Mouse (Mus musculus): ENCODE data around the gene Vmn1r54.
"Not testable (repeated sequence)": the region's sequence is repeated elsewhere in the genome, so short reads cannot be mapped to it uniquely, and the experiment has no call there.

The Vmn1r54 gene

DNA sequence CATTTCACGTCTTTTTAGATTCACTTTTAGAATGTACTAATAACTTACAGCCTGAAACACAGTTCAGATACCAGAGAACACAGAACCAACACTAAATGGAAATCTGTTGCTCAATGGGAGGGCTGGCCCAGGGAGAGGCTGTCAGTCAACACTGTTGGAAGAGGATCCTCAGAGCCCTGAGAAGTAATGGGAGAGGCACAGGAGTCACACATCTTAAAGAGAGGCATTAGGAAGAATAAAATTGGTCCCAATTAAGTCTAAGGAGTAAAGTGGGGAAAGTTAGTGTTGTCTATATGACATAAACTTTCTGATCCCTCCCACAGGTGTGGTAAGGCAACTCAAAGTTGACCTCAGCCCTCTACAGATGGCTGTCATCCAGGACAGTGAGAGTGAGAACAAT lies at the start of gene Vmn1r54:
Vmn1r54 (plus strand) TSS at position 301 of the 400 bp plus-strand sequence.
- no peak for DNase-seq (ENCODE audit: low spot score in 2 of 2)

DNA sequence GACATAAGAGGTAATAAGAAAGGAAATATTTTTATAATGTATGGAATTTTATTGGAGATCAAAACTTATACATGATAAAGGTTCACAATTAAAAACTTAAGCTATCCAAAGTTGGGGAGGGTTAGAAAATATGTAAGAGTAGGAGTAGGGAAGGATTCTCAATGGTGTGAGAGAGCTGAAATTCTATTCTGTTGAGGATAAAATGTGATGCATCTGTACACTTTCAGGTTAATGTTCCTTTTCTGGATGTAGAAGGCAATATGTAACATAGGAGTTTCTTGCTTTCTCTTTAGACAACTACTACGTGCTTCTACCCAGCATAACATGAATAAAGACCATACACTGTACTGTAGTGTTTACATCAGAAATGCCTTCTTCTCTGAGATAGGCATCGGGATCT lies 43.6 kb upstream of the Vmn1r54 start, which contains the start of gene V1ra8:
V1ra8 (plus strand) TSS at position 301 of the 400 bp plus-strand sequence.
- DNase-seq (ENCODE audit: low spot score in 2 of 2): not testable (repeated sequence)

DNA sequence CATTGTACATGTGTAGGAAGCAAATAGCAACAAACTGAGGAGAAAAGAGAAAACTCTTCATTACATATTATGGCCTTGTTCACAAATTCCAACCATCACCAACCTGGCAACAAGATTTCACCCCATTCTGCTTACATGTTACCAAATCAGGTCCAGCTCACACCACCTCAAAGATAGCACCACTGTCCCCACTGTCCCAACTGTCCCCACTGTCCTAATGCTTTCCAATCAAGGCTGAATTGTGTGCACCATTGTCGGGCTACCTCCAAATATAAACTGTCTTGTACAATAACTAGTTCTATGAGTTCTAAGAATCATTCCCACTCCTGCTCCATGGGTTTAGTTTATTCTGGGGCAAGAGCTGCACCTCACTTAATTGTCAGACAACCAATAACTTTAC lies 21.8 kb upstream of the Vmn1r54 start, which contains the start of gene Vmn1r53:
Vmn1r53 (minus strand) TSS at position 101 of the 400 bp plus-strand sequence.
- DNase-seq (ENCODE audit: low spot score in 2 of 2): no peak

DNA sequence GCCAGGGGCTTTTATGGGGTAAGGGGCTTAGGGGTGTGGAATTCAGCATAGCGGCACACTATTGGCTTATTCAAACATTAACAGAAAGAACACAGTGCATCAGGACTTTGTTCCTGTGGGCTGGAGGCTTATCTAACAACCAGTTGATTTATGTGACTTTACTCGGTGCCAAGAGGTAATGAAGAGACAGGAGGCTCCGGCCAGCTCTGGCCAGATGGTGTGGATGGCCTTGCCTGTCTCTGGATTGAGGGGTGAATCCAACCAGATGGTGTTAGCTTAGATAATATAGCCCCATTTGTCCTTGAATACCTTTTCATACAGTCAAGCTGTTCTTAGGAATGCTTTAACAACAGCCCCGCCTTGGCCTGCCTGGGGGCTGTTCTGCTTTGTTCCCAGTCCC lies 14.0 kb upstream of the Vmn1r54 start:
- not testable (repeated sequence) for DNase-seq (ENCODE audit: low spot score in 2 of 2)

DNA sequence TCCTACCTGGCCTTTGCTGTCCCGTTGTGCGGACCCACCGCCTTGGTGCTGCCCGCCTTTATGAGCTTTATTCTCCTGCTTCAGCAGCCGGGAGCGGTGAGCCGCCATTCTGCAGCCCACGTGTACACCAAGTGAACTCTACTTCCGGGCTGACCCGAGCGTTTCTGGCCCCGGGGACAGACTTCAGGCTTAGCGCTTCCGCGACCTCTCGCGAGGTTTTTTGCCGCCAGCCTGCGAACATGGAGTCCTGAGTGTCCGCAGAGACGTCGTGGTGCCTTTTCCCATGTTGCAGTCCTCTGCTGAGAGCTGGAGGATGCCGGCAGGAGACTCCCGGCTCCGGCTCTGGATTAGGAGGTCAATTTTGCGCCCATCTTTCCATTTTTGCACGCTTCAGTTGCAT lies 13.4 kb upstream of the Vmn1r54 start:
- no peak for DNase-seq (ENCODE audit: low spot score in 2 of 2)

DNA sequence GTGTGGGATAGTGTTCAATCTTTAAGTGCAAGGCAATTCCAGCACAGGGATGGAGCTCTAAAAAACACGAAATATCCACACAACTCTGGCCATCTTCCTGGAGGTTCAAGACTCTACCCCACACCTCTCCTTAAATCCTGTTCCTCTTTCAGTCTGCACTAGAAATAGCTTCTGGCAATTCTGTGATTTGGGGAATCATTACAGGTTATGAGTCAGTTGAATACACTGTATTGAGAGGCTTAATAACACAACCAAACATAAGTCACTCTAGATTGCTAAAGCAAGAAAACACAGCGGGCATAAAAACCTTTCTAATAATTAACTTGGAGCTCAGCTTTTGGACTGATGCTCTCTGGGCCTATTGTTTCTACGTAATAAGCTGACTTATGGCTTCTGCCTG lies 2.1 kb upstream of the Vmn1r54 start:
- no peak for DNase-seq (ENCODE audit: low spot score in 2 of 2)

DNA sequence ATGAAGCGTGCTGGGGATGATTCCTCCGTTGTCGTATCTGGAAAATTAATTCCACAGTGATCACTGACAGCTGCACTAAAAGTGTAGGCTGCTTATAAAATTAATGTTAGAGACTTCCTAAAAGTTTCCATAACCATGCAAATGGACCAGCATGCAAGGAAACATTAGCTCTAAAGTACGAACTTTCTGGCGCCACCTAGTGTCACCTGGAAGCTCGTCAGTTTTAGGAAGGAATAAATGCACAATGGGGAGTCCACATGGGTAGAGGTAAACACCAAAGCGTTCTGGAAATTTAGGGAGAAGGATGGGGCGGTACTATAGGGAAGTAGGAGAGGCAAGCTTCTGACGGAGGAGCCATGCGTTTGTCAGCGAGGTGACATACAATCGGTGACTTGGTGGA lies 42.2 kb downstream of the Vmn1r54 start:
- DNase-seq (ENCODE audit: low spot score in 2 of 2): peak in 1 of 2 experiments; percentile 12

DNA sequence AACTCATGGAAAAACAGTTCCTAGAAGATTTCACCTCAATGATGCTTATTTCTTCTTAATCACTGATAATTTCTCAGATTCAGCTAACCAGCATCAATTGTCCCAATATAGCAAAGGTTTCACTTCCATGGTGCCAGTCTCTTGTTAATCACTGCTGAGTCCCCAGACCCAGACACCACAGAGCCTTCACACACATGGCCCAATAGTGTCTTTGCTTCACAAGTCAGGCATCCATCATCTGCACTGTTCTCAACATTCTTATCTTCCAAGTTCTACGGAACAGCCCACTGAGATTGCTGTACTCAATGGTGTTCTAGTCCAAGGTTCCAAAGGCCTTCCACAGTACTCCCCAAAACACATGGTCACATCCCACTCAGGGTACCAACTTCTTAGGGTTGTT lies 54.8 kb downstream of the Vmn1r54 start, which contains the start of gene BC048671:
BC048671 (plus strand) TSS at position 301 of the 400 bp plus-strand sequence.
- no peak for DNase-seq (ENCODE audit: low spot score in 2 of 2)

DNA sequence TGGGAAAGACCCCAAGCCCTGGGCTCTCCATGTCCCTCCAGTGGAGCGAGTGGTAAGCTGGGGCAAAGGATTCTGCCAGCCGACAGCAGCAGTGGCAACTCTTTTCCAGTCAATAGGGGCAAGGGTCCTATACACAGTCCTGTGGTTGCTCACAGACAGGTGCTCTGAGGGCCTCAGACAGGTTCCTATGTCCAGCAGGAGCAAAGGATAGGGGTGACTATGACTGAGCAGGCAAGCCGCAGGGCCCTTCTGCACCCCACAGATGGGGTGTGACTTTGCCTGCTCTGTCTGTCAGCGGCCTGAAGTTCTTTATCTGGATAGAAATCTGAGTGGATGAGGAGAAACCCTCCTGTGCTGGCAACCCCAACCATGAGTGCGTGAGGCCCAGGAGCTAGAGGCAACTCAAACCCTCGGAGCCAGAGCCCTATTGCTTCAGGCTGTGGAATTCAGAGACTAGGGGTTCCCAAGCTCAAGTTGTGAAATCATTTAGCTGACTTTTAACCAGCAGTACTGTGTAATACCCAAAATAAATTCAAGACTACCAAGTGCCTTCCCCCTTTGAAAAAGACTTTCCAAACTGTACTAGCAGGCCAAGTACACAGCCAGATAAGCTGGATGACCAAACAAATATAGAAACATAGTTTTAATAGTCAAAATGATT lies 60.3 kb downstream of the Vmn1r54 start:
- no peak for DNase-seq (ENCODE audit: low spot score in 2 of 2)

DNA sequence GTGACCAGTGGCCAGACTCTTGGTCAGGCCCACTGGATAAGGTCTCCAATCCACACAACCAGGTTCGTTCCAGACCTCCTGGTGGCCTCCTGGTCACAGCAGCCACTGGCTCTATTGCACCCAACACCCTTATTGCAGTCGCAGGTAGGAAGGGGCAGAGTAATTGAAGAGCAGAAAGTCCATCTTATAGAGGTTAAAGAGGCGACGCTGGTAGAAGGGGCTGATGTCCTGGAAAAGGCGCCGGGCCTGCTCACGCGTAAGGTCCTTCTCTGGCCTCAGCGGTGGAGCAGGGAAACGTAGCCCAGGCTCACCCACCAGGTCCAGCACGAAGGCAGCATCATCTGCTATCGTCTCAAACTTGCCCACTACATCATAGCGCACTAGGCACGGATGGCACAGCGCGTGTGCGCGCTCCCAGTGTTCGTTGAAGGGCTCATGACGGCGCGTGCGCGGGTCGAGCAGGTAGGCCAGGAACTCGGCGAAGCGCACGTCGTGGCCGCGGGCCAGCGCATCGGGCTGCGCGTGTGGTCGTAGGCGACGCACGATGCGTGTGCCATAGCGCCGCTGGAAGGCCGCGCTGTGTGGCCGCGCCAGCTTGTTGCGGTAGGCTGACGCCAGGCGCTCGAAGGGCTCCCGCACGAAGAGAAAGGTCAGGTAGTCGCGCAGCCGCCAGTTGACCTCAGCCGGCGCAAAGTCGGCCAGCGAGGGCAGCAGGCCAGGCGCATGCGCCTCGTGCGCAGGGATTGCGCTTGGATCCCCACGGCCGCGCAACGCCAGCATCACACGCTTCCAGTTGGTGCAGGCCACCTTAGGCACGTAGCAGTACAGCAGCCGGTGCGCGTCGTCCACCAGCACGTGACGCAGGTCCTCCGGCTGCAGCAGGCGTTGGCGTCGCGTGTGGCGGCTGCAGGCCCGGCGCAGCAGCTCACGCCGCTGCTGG lies 63.0 kb downstream of the Vmn1r54 start:
- DNase-seq (ENCODE audit: low spot score in 2 of 2): no peak

DNA sequence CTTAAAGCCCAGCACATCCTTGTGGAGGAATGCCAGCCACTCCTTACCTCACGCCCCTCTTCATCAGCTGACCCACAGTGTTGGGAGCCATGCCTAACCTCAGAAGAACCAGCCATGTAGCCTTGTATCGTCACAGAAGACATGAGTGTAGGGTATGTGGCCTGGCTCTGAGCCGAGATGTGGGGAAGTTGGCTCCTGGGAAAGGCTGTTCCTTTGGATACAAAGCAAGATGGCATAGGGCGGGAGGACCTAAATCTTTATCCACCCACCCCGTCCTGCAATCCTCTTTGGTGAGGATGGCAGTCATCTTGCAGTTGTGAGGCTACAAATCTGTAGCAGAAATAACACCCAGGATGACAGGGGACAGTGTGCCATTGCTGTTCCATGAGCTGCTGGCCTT lies 69.9 kb downstream of the Vmn1r54 start:
- no peak for DNase-seq (ENCODE audit: low spot score in 2 of 2)

DNA sequence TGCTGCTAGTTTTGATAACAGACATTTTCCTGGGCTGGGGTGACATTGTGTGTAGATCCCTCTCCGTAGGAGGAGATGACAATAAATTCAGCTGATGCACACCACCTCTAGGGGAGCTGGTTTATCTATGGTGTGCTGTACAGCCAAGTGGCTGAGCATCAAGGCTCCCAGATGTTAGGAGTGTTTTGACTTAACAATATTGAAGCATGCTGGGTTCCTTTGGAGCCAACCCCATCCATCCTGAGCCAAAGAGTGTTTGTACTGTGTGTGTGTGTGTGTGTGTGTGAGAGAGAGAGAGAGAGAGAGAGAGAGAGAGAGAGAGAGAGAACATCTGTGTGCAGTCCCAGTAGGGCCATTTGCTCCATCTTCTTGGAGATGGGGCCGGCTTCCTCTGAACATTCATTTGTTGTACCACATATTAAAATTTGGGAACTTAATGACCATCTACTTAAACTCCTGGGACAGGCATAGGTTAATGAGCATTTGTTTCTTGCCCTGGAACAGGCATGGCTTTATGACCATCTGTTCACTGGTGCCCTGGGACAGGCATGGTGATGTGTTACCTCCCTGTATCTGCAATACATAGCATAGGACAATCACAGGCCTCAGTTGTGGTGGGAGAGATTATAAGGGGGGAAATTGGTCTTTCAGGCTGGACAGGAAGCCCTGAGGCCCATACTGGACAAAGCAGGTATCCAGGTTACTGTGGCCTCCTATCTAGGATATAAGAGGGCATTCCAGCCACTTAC lies 71.6 kb downstream of the Vmn1r54 start:
- no peak for DNase-seq (ENCODE audit: low spot score in 2 of 2)

DNA sequence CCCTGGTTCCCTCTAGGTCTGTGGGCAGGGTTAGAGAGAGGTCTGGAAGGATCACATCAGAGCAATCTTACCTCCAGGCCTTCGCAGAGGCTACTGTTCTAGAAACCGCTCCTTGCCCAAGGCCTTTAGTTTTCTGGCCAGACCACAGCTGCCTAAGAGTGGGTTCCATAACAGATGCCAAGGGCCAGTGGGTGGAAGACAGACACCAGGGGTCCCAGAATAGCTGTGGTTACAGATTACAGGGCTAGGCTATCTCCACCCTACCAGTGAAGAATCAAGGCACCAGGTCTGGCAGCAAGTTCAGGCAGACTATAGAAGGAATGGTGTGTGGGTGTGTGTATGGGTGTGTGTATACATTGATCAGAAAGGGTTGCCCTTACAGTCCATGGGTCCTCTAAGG lies 72.9 kb downstream of the Vmn1r54 start:
- no peak for DNase-seq (ENCODE audit: low spot score in 2 of 2)

DNA sequence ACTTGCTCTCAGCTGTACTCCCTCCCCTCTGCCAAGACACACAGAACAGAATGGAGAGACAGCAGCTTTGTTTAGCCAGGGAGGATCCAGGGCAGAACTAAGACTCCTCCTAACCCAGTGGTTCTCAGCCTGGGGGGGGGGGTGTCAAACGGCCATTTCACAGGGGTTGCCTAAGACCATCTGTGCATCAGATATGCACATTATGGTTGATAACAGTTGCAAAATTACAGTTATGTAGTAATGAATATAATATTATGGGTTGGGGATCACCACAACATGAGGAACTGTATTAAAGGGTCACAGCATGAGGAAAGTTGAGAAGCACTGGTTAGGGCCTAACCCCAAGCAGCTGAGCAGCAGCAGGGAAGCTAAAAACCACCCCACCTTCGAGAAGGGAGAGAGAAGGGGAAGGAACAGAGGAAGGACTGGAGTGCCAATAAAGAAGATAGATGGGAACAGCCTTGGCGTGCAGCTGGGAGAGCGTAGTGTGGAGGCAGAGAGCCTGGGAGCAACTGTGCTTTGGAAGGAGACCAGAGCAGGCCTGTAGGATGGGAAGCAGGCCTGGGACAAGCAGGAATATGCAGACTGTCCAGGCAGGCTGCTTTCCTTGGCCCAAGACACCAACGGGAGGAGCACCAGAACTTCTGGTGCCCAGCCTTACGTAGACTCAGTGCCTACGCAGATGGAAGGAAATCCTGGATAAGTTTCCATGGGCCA lies 73.5 kb downstream of the Vmn1r54 start:
- DNase-seq (ENCODE audit: low spot score in 2 of 2): no peak

DNA sequence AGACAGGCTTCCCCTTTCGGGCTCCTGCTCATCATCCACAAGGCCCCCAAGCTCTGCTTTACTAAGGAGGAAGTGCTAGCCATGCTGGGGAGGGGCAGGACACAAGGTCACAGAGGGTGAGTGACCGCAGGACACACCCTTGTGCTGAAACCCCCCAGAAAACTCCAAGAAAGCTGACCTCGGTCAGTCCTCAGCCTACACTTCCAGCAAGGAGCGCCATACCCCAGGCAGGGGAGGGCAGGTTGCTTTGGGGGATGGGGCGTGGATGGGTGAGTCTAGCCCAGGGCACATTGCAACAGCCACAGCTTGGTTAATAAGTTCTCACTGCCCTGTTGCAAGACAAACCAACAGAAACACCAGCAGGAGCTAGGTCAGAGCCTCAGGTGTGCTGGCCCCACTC lies 74.3 kb downstream of the Vmn1r54 start:
- no peak for DNase-seq (ENCODE audit: low spot score in 2 of 2)

Data from urinary bladder, adult 18-20 months (tissue).